Mouse (Mus musculus): Measurements from ENCODE around the gene Gm45521. TPM values are rescaled to one million over a fixed set of nuclear protein-coding genes. Genes with fewer than 3 reads are reported as not detected.

The Gm45521 gene
- polyA plus RNA-seq, 1 experiment: not detected

- H3K4me1 ChIP-seq (replicated peaks; ENCODE audit: control insufficient read depth, insufficient read depth, low read length): peaks cover 11% of the 10 kb centered on the region
- DNase-seq: no peak
- H3K27me3 ChIP-seq (ENCODE audit: control insufficient read depth, insufficient read depth, low read length): no peaks in the 10 kb centered on the region; the same call in 1 of the 2 replicates
- H3K36me3 ChIP-seq (ENCODE audit: control insufficient read depth, insufficient read depth, low read length): no peaks in the 10 kb centered on the region
- no peak overlapping the region for H3K27ac ChIP-seq (ENCODE audit: control insufficient read depth, insufficient read depth, low read length)
- TF ChIP-seq CTCF (IDR thresholded peaks at IDR 0.05; ENCODE audit: borderline replicate concordance, control insufficient read depth, extremely low read depth, insufficient read depth, low read length, poor library complexity) (no peak), POLR2A (IDR thresholded peaks at IDR 0.05; ENCODE audit: control insufficient read depth, extremely low read depth, insufficient read depth, low read length, poor library complexity) (no peak)
- H3K4me3 ChIP-seq (ENCODE audit: control insufficient read depth, insufficient read depth, low read length): no peak overlapping the region
Observed at GRCm38 (mm10) chr14:8007084-8007483, 50.0 kb downstream of the Gm45521 start.

GRCm38 (mm10) chr14:8007486-8007885, 50.4 kb downstream of the Gm45521 start:
- Histone ChIP-seq H3K27ac (ENCODE audit: control insufficient read depth, insufficient read depth, low read length) (no peak overlapping the region), H3K4me1 (replicated peaks; ENCODE audit: control insufficient read depth, insufficient read depth, low read length) (peaks cover 9% of the 10 kb centered on the region), H3K4me3 (ENCODE audit: control insufficient read depth, insufficient read depth, low read length) (no peak overlapping the region), H3K27me3 (ENCODE audit: control insufficient read depth, insufficient read depth, low read length) (no peaks in the 10 kb centered on the region), H3K36me3 (ENCODE audit: control insufficient read depth, insufficient read depth, low read length) (no peaks in the 10 kb centered on the region)
- no peak for TF ChIP-seq CTCF (IDR thresholded peaks at IDR 0.05; ENCODE audit: borderline replicate concordance, control insufficient read depth, extremely low read depth, insufficient read depth, low read length, poor library complexity)
- no peak for TF ChIP-seq POLR2A (IDR thresholded peaks at IDR 0.05; ENCODE audit: control insufficient read depth, extremely low read depth, insufficient read depth, low read length, poor library complexity)
- DNase-seq: no peak
- WGBS: 69% methylated on average over 2 of the region's 2 CpGs

- peaks cover 8% of the 10 kb centered on the region for H3K4me1 ChIP-seq (replicated peaks; ENCODE audit: control insufficient read depth, insufficient read depth, low read length)
- H3K4me3 ChIP-seq (ENCODE audit: control insufficient read depth, insufficient read depth, low read length): no peak overlapping the region
- no peak for TF ChIP-seq POLR2A (IDR thresholded peaks at IDR 0.05; ENCODE audit: control insufficient read depth, extremely low read depth, insufficient read depth, low read length, poor library complexity)
- no peak for TF ChIP-seq CTCF (IDR thresholded peaks at IDR 0.05; ENCODE audit: borderline replicate concordance, control insufficient read depth, extremely low read depth, insufficient read depth, low read length, poor library complexity)
- WGBS: 91% methylated on average over 10 of the region's 10 CpGs
- no peaks in the 10 kb centered on the region for H3K36me3 ChIP-seq (ENCODE audit: control insufficient read depth, insufficient read depth, low read length)
- no peaks in the 10 kb centered on the region for H3K27me3 ChIP-seq (ENCODE audit: control insufficient read depth, insufficient read depth, low read length)
- DNase-seq: no peak
- H3K27ac ChIP-seq (ENCODE audit: control insufficient read depth, insufficient read depth, low read length): no peak overlapping the region
Observed at GRCm38 (mm10) chr14:8007923-8008322, 50.8 kb downstream of the Gm45521 start.

Other genes with a start within 250 kb of the Gm45521 start
- not detected in 2 replicates for gene Gm26661, start 165.7 kb upstream of the Gm45521 start, polyA plus RNA-seq (2012; rRNA removed)
- 26.4 and 26.5 TPM in 2 replicates for gene Flnb, start 139.3 kb upstream of the Gm45521 start, polyA plus RNA-seq (2012; rRNA removed)
- gene Dnase1l3, start 37.3 kb downstream of the Gm45521 start, polyA plus RNA-seq (2012; rRNA removed): 22.0 and 27.8 TPM in 2 replicates
- gene Abhd6, start 45.6 kb downstream of the Gm45521 start, polyA plus RNA-seq (2012; rRNA removed): 15.6 and 18.1 TPM in 2 replicates
- 7.2 and 7.5 TPM in 2 replicates for gene Rpp14, start 123.1 kb downstream of the Gm45521 start, polyA plus RNA-seq (2012; rRNA removed)
- gene Pxk, start 140.9 kb downstream of the Gm45521 start, polyA plus RNA-seq (2012; rRNA removed): 25.1 and 28.7 TPM in 2 replicates
- 79.8 and 88.9 TPM in 2 replicates for gene Pdhb, start 215.7 kb downstream of the Gm45521 start, polyA plus RNA-seq (2012; rRNA removed)